Mouse (Mus musculus) neural tube, embryonic 13.5 days (tissue): ENCODE measurements around the gene Prdm15. TPM values are rescaled to one million over a fixed set of nuclear protein-coding genes. Genes with fewer than 3 reads are reported as not detected.

Experiments used
- ATAC-seq: fragments of 200-750 bp; cut with Nextera tagmentation; 2 replicates; pipeline ENCODE4 v1.8.0; 2017; ENCODE audit warnings: low read depth, mild to moderate bottlenecking, moderate TSS enrichment, moderate library complexity
- H3K27ac ChIP-seq: fragments of 300-500 bp; sonication (generic); replicated peaks from 2 replicates; pipeline ENCODE4 v1.5.1; 2015; ENCODE audit warnings: moderate library complexity, mild to moderate bottlenecking, inconsistent platforms
- H3K27me3 ChIP-seq: fragments of 300-500 bp; sonication (generic); 2 replicates; pipeline ENCODE4 v1.6.1; 2015; ENCODE audit warnings: mild to moderate bottlenecking, inconsistent platforms
- H3K36me3 ChIP-seq: fragments of 300-500 bp; sonication (generic); 2 replicates; pipeline ENCODE4 v1.6.1; 2015; ENCODE audit warnings: mild to moderate bottlenecking, inconsistent platforms
- H3K4me1 ChIP-seq: fragments of 300-500 bp; sonication (generic); replicated peaks from 2 replicates; pipeline ENCODE4 v1.6.1; 2015; ENCODE audit warnings: inconsistent platforms
- H3K4me2 ChIP-seq: fragments of 300-500 bp; sonication (generic); 2 replicates; pipeline ENCODE4 v1.6.1; 2015; ENCODE audit warnings: inconsistent platforms, mild to moderate bottlenecking, moderate library complexity
- H3K4me3 ChIP-seq: fragments of 300-500 bp; sonication (generic); 2 replicates; pipeline ENCODE4 v1.5.1; 2015; ENCODE audit warnings: mild to moderate bottlenecking, inconsistent platforms
- H3K9ac ChIP-seq: fragments of 300-500 bp; sonication (generic); 2 replicates; pipeline ENCODE4 v1.6.1; 2015; ENCODE audit warnings: moderate library complexity, mild to moderate bottlenecking, inconsistent platforms
- H3K9me3 ChIP-seq: fragments of 300-500 bp; sonication (generic); 2 replicates; pipeline ENCODE4 v1.6.1; 2016; ENCODE audit warnings: inconsistent platforms
- WGBS: fragments of 180-500 bp; shearing (Covaris S2); methylation state at CpG from one replicate; pipeline ENCODE4 v1.1.7; 2015; 5-methylcytosine and 5-hydroxymethylcytosine counted together
- polyA plus RNA-seq: library from polyadenylated mRNA; unstranded; fragments of >200 nt; fragmentation: Nextera tagmentation; extraction: Ambion mirVana; gene quantifications from 2 replicates; pipeline ENCODE4 v1.2.1, GENCODE M21; 2015

Gene Prdm15
- polyA plus RNA-seq, 1 experiment from 2014 or later, result 11.3 TPM

DNA sequence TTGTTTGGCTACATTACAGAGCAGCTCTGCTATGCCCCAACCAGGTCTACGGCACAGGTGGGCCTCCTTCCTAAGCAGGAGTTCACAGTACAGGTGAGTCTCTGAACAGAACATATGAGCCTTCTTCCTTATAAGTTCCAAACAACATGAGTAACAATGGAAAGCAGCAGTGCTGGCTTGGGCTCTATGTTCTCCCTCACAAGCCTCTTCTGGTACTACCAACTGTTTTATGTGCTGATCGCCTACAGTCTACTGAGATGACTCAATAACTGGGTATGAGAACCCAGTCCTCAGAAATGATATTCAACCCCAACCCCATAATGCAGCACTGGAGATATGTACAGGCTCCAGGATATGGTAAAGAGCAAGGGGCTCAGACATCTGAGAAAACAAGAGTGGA is 37.6 kb downstream of the Prdm15 start:
- H3K9ac ChIP-seq, result no peak overlapping the region
- 91% methylated on average over 2 of the region's 2 CpGs for WGBS
- H3K4me1 ChIP-seq, result no peaks in the 10 kb centered on the region
- no peak for ATAC-seq
- H3K36me3 ChIP-seq, result peaks cover 99% of the 10 kb centered on the region
- no peak overlapping the region for H3K4me2 ChIP-seq
- no peak overlapping the region for H3K4me3 ChIP-seq
- no peaks in the 10 kb centered on the region for H3K27me3 ChIP-seq
- H3K27ac ChIP-seq, result no peak overlapping the region
- H3K9me3 ChIP-seq, result no peaks in the 10 kb centered on the region

DNA sequence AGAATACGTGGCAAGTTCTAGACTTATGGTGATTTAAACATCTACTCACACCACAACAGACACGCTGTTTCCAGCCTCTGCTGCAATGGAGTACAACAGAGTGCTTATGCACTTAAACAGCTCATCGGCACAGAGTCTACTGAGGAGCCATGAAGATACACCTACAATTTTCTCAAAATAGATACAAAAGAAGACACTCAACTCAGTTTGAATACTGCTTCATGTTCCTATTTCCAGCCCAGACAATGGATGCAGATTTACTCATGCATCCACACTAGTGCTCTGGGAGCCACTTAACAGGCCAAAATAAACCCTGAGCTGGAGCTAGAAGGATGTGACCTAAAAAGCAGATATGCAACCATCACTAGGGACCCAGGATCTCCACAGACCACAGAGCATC is 42.8 kb downstream of the Prdm15 start:
- H3K9me3 ChIP-seq, result no peaks in the 10 kb centered on the region
- WGBS, result 97% methylated on average over 3 of the region's 3 CpGs
- H3K36me3 ChIP-seq, result peaks cover 98% of the 10 kb centered on the region
- no peak overlapping the region for H3K27ac ChIP-seq
- H3K9ac ChIP-seq, result no peak overlapping the region
- no peak overlapping the region for H3K4me3 ChIP-seq
- H3K4me2 ChIP-seq, result no peak overlapping the region
- no peaks in the 10 kb centered on the region for H3K27me3 ChIP-seq
- H3K4me1 ChIP-seq, result no peaks in the 10 kb centered on the region
- no peak for ATAC-seq

DNA sequence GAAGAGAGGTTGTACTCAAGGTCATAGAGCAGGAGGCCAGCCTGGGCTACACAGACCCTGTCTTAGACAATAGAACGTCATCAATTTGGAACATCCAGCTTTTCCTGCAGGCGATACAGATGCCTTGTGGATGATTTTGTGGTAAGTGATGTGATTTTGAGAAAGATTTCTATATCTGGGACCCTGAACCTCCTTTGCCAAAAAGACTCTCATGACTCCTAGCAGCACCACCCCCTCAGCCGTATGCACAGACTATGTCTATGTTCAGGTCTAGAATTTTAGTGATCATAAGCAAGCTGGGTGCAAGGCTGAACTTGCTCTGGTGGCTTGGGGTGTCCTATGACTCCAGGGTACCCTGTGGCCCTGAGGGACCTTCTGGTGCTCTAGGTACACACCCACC is 46.0 kb downstream of the Prdm15 start:
- WGBS, result 97% methylated on average over 3 of the region's 3 CpGs
- H3K9ac ChIP-seq, result no peak overlapping the region
- H3K4me1 ChIP-seq, result no peaks in the 10 kb centered on the region
- peaks cover 94% of the 10 kb centered on the region for H3K36me3 ChIP-seq
- no peak overlapping the region for H3K4me2 ChIP-seq
- H3K4me3 ChIP-seq, result no peak overlapping the region
- H3K27ac ChIP-seq, result no peak overlapping the region
- no peaks in the 10 kb centered on the region for H3K27me3 ChIP-seq
- H3K9me3 ChIP-seq, result no peaks in the 10 kb centered on the region
- ATAC-seq, result no peak

DNA sequence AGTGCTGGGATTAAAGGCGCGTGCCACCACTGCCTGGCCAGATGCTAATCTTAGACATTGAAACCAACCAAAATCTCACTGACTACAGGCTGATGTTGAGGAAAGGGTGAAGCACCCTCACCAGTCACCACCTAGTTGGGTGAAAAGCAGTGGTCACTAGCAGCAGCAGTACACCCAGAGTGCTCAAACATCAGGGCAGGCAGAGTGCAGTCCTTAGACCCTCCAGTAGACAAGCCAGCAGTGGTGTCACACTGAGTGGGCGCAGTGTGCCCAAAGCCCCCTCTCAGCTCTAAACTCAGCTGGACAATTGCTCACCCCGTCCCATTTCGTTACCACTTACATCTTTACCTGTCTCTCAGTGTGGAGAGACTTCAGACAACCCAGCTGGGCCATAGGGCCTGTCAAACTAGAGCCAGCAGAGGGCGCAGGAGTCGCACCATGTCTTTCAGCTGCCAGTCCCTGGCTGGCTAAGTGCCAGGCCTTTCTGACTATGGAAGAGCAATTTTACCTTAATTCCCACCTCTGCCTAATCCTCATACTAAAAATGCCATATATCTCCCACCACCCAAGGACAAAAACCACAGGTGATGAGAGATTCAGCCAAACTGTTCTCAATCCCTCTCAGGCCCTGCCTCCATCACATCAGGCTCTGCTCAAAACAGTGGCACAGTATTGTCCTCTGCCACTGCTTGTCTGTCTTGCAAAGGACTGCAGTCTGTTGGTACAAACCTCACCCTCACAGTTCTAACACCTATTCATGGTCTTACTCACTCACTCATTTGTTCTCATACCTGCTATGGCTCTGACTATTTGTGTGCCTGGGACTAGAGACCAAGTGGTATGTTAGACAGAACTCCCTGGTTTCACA is 46.7 kb downstream of the Prdm15 start:
- H3K36me3 ChIP-seq, result peaks cover 94% of the 10 kb centered on the region
- no peak overlapping the region for H3K4me3 ChIP-seq
- no peaks in the 10 kb centered on the region for H3K27me3 ChIP-seq
- no peak overlapping the region for H3K27ac ChIP-seq
- no peaks in the 10 kb centered on the region for H3K4me1 ChIP-seq
- no peaks in the 10 kb centered on the region for H3K9me3 ChIP-seq
- H3K9ac ChIP-seq, result no peak overlapping the region
- WGBS, result 76% methylated on average over 7 of the region's 7 CpGs
- ATAC-seq, result peak; percentile 56
- H3K4me2 ChIP-seq, result no peak overlapping the region

DNA sequence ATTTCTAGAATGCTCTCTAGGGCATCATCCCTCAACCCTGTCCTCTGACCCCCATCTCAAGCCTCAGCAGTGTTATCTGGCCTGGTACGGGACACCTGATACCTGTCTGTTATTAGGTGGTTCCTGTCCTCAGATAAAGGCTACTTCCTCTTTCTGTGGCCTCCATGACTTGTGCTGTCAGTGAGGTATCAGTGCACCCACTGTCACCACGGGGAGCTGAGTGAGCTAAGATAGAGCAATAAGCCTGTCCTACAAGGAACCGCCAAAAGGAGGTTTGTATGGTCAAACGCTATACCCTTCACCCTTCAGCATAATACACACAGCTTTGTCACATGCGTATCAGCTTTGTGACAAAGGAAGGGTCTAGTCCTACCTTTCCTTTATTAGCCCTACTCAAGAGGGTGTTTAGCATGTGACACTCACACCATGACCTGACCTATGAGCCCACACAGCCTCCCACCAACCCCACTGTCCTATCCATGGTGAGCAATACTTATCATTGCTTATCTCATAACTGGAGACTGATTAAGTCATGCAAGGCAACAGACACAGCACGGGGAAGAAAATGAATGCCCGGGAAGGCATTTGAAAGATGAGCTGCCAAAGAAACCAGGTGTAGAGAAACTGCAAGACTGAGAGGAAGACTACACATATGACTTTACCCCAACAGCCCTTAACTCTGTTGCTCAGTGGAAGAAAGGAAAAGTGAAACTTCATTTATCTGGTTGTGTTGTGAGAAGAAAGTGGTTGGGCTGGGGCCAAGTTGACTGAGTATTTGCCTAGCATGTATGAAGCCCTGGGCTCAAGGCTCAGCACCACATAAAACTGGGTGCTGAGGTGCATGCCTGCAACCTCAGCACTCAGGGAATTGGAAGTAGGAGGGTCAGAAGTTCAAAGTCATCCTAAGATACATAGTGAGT is 53.4 kb downstream of the Prdm15 start:
- no peaks in the 10 kb centered on the region for H3K4me1 ChIP-seq
- no peak overlapping the region for H3K9ac ChIP-seq
- no peak for ATAC-seq
- H3K36me3 ChIP-seq, result peaks cover 94% of the 10 kb centered on the region
- no peak overlapping the region for H3K27ac ChIP-seq
- no peaks in the 10 kb centered on the region for H3K27me3 ChIP-seq
- H3K9me3 ChIP-seq, result no peaks in the 10 kb centered on the region
- no peak overlapping the region for H3K4me3 ChIP-seq
- WGBS, result 97% methylated on average over 7 of the region's 7 CpGs
- H3K4me2 ChIP-seq, result no peak overlapping the region

DNA sequence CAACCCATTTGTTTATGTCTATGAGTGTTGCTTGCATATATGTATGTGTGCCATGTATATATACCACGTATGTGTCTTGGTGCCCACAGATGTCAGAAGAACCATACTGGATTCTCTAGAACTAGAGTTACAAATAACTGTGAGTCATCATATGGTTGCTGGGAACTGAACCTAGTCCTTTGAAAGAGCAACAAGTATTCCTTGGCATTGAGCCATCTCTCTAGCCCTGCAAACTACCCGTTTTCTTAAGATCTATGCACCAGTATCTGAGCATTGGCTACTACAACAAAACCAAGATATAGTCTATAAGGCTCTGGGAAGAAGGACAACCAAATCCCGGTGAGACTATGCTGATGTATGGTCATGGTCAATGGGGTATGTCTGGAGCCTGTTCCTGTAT is 54.4 kb downstream of the Prdm15 start:
- 90% methylated on average over 3 of the region's 3 CpGs for WGBS
- peaks cover 95% of the 10 kb centered on the region for H3K36me3 ChIP-seq
- H3K4me3 ChIP-seq, result no peak overlapping the region

DNA sequence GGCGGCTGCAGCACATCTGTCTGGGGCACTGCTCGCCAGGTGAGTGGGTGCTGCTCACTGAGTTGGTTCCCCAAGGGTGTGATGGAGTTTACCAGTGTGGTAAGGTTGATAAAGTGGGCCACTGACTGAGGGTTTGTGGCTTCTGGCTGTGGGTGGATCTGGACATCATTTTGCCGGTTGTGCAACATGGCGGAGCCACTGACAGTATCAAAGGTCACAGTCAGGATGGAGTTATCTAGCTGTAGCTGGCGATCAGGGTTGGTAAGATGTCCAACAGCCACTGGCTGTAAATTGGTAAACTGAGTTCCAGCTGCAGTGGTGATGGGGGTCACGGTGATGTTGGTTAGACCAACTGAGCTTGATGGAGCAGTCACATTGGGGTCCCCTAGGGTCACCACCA is 57.4 kb downstream of the Prdm15 start:
- Histone ChIP-seq H3K9me3 (no peaks in the 10 kb centered on the region), H3K27me3 (no peaks in the 10 kb centered on the region), H3K9ac (no peak overlapping the region), H3K27ac (no peak overlapping the region), H3K4me2 (no peak overlapping the region), H3K4me3 (no peak overlapping the region), H3K36me3 (peaks cover 76% of the 10 kb centered on the region), H3K4me1 (no peaks in the 10 kb centered on the region)
- no peak for ATAC-seq
- 96% methylated on average over 6 of the region's 6 CpGs for WGBS

More for the DNA sequence above, 54.4 kb downstream of the Prdm15 start:
- Histone ChIP-seq H3K9ac (no peak overlapping the region), H3K27me3 (no peaks in the 10 kb centered on the region), H3K9me3 (no peaks in the 10 kb centered on the region), H3K27ac (no peak overlapping the region), H3K4me1 (no peaks in the 10 kb centered on the region), H3K4me2 (no peak overlapping the region)
- ATAC-seq, result no peak

DNA sequence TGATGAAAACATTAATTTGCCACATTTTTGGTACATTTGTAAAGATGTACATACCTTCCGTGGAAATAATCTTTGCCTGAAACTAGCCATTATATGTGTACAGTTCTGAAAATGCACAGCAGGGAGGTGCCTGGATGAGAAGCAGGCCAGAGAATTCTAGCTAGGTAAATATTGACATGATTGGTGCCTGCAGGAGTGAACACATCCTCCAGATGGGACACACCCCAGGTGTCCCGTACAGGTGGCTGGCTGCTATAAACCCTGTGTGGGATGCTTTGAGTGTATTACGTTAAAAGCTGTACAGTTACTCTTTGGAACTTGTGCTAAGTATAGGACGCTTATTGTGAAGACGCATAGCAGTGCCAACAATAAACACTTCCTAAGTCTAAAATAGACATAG is 68.6 kb downstream of the Prdm15 start:
- H3K27me3 ChIP-seq, result no peaks in the 10 kb centered on the region
- H3K9me3 ChIP-seq, result no peaks in the 10 kb centered on the region
- no peak overlapping the region for H3K4me3 ChIP-seq
- no peaks in the 10 kb centered on the region for H3K36me3 ChIP-seq
- ATAC-seq, result no peak
- H3K27ac ChIP-seq, result no peak overlapping the region
- H3K9ac ChIP-seq, result no peak overlapping the region
- 89% methylated on average over 5 of the region's 5 CpGs for WGBS
- H3K4me1 ChIP-seq, result peaks cover 3% of the 10 kb centered on the region; the same call in 1 of the 2 replicates
- H3K4me2 ChIP-seq, result no peak overlapping the region

DNA sequence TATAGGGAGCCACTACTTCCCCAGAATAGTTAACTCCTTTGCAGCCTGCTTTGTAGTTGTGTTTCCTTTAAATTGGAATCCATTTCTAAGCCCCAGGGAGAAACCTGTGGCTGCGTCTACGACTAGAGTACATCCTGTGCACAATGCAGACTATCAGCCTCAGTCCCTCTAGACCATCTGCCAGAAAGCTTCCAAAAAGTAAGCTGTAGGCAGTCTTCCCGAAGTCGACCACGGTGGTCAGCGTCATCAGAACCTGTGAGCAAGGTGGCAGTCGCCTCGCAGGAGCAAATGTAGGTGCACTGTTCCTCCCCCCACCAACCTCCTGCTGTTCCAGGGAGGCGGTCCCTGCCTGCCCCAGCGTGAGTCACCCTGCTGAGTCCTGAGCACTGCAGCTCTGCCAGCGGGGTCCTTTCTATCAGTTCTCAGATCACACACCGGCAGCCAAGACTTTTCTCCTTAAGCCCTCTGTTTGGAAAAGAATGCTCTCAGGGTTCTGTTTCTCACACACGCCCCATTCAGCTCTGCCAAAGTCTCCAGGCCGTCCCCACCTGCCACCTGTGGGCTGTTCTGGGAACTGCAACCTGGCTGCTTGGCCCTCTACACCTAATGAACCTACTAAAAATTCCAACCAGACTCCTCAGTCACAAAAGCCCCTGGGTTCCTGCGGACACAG is 73.2 kb downstream of the Prdm15 start:
- ATAC-seq, result 0 out of 2 replicates have a peak, but pooled peaks have one; percentile 47
- H3K4me1 ChIP-seq, result peaks cover 3% of the 10 kb centered on the region; the same call in 1 of the 2 replicates
- peak overlapping the region; percentile 25; the same call in 1 of the 2 replicates for H3K4me2 ChIP-seq
- H3K27ac ChIP-seq, result no peak overlapping the region
- no peaks in the 10 kb centered on the region for H3K9me3 ChIP-seq
- WGBS, result 44% methylated on average over 15 of the region's 15 CpGs
- H3K4me3 ChIP-seq, result no peak overlapping the region
- H3K9ac ChIP-seq, result no peak overlapping the region
- H3K36me3 ChIP-seq, result no peaks in the 10 kb centered on the region
- H3K27me3 ChIP-seq, result no peaks in the 10 kb centered on the region

DNA sequence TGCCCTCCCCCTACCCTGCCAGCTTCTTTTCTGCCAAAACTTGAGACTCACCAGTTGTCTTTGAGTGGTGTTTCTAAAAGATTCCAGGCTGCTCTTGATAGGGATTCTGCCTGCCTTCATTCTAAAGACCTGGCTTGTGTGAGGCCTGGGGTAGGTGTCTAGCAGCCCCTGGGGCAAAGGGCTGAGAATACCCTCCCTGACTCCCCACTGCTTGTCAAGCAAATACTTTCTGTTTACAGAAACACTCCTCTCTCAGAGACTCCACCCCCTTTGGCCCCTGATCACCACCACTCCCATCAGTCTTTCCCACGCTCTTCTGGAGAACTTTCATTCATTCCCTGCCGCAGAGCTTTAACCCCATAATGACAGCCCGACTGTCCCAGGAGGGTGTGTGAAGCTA is 85.1 kb downstream of the Prdm15 start:
- no peak for ATAC-seq
- H3K27ac ChIP-seq, result no peak overlapping the region
- no peaks in the 10 kb centered on the region for H3K36me3 ChIP-seq
- peaks cover 56% of the 10 kb centered on the region for H3K27me3 ChIP-seq
- WGBS, result 33% methylated on average over 3 of the region's 3 CpGs
- no peak overlapping the region for H3K9ac ChIP-seq
- no peak overlapping the region for H3K4me2 ChIP-seq
- no peaks in the 10 kb centered on the region for H3K9me3 ChIP-seq
- peaks cover 13% of the 10 kb centered on the region for H3K4me1 ChIP-seq
- no peak overlapping the region for H3K4me3 ChIP-seq

DNA sequence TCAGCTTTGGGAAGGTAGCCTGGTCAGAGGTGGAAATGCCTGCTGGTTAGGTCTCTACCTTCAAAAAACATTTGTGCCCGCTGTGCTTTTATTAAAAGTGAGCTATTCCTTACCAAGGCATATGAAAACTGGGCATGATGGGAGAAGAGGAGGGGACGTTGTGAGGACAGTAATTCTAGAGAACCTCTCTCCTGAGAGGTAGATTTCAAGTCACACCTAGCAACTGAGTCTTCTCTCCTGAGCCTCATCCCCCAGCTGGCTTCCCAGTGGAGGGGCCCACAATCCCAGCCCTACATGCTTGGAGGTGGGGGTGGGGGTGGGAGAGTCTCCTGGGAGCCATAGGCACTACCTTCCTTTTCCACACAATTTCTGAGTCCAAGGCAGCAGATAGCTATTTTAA is 87.0 kb downstream of the Prdm15 start:
- 56% methylated on average over 2 of the region's 2 CpGs for WGBS
- no peak for ATAC-seq
- no peak overlapping the region for H3K4me2 ChIP-seq
- no peak overlapping the region for H3K27ac ChIP-seq
- no peak overlapping the region for H3K9ac ChIP-seq
- peaks cover 13% of the 10 kb centered on the region for H3K4me1 ChIP-seq
- no peak overlapping the region for H3K4me3 ChIP-seq
- H3K9me3 ChIP-seq, result no peaks in the 10 kb centered on the region
- no peaks in the 10 kb centered on the region for H3K36me3 ChIP-seq
- peaks cover 72% of the 10 kb centered on the region for H3K27me3 ChIP-seq

DNA sequence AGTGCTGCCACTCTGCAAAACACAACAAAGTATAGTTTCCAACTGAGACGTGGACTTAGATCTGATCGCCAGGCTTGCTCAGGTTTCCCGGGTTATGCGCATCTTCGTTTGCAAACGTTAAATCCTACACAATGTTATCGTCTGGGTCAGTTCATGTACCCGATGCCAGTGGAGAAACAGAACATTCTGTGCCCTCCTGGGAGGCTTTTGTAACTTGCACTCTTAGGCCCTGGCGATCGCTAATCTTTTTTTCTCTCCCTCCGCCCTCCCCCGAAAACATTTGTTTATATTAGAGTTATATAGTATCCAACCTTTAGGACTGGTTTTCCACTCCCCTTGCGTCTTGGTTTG is 87.7 kb downstream of the Prdm15 start:
- Histone ChIP-seq H3K27me3 (peaks cover 73% of the 10 kb centered on the region), H3K36me3 (no peaks in the 10 kb centered on the region), H3K4me2 (peak overlapping the region; percentile 70), H3K9ac (no peak overlapping the region), H3K27ac (no peak overlapping the region), H3K4me3 (peak overlapping the region; percentile 43), H3K9me3 (no peaks in the 10 kb centered on the region), H3K4me1 (peaks cover 13% of the 10 kb centered on the region)
- WGBS, result 7% methylated on average over 13 of the region's 13 CpGs
- no peak for ATAC-seq
